Mouse (Mus musculus): Measurements from ENCODE around the gene Chrm4. TPM values are rescaled to one million over a fixed set of nuclear protein-coding genes. Genes with fewer than 3 reads are reported as not detected.

The Chrm4 gene
- total and polyA plus RNA-seq, 2 experiments from 2014 or later, result 0.75 to 4.4 TPM

DNA sequence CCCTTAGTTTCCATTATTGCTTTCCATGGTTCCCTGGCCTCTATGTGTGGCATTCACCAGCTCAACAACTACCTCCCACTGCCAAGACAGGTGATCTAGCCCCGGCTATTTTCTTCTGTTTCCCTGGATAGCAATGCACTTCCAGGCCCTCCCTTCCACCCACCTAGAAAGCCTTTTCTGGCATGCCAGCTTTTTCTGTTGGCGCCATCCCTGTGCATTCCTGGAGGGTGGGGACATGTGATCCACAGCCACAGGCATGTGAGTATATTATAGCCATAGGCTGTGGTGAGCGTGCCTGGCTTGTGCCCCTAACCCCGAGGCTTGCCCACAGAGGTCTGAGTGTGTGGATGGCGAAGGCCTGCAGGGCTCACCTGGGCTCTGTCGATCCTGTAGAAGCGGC, 9.1 kb downstream of the Chrm4 start:
- WGBS, result 89% methylated on average over 7 of the region's 7 CpGs
- peaks cover 42% of the 10 kb centered on the region for H3K36me3 ChIP-seq (ENCODE audit: insufficient read depth, low read length)
- no peak overlapping the region for H3K27ac ChIP-seq
- no peaks in the 10 kb centered on the region for H3K9me3 ChIP-seq (ENCODE audit: low read length)
- H3K9ac ChIP-seq (replicated peaks; ENCODE audit: low read length), result no peak overlapping the region
- no peak overlapping the region for H3K4me2 ChIP-seq (ENCODE audit: low read depth, low read length)
- H3K27me3 ChIP-seq (ENCODE audit: insufficient read depth, low read length), result no peaks in the 10 kb centered on the region
- TF ChIP-seq CTCF (IDR thresholded peaks at IDR 0.05; ENCODE audit: low read depth), result no peak
- no peak overlapping the region for H3K4me3 ChIP-seq (ENCODE audit: low read length)
- no peak for DNase-seq (ENCODE audit: low spot score)
- no peak for ATAC-seq
- H3K4me1 ChIP-seq (ENCODE audit: insufficient read depth, low read length), result peaks cover 4% of the 10 kb centered on the region; the same call in 1 of the 2 replicates

DNA sequence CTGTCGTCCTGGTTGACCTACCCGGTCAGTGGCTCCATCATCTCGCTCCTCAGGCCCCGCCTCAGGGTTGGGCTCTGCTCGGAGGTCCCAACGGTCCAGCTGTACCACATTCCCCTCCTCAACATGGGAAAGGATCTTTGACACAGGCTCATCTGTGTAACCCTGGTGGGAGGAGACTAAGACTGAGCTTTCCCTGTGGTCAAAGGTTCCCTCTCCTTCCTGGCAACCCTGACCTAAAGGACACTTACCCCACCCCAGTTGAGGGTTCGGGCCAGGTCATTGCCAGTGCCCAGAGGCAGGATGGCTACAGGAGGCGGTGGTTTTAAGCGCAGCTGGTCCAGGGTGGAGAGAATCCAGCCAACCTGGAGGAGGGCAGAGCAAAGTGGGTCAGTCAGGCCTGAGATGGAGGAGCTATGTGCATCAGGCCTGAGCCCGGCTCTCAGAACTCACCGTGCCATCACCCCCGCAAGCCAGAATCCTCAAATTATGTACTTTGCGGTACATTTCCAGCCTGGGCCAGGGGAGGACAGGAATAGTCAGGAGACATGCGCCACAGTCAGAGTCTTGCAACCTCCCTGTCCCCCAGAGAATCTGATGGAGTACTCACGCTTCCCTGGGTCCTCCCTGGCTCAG, 12.4 kb downstream of the Chrm4 start:
- ATAC-seq, result no peak
- no peak for TF ChIP-seq CTCF (IDR thresholded peaks at IDR 0.05; ENCODE audit: low read depth)
- Histone ChIP-seq H3K9ac (replicated peaks; ENCODE audit: low read length) (no peak overlapping the region), H3K4me2 (ENCODE audit: low read depth, low read length) (no peak overlapping the region), H3K36me3 (ENCODE audit: insufficient read depth, low read length) (peaks cover 39% of the 10 kb centered on the region), H3K9me3 (ENCODE audit: low read length) (no peaks in the 10 kb centered on the region), H3K4me1 (ENCODE audit: insufficient read depth, low read length) (no peaks in the 10 kb centered on the region), H3K27ac (no peak overlapping the region), H3K4me3 (ENCODE audit: low read length) (no peak overlapping the region), H3K27me3 (ENCODE audit: insufficient read depth, low read length) (no peaks in the 10 kb centered on the region)
- DNase-seq (ENCODE audit: low spot score), result no peak
- 83% methylated on average over 15 of the region's 15 CpGs for WGBS

DNA sequence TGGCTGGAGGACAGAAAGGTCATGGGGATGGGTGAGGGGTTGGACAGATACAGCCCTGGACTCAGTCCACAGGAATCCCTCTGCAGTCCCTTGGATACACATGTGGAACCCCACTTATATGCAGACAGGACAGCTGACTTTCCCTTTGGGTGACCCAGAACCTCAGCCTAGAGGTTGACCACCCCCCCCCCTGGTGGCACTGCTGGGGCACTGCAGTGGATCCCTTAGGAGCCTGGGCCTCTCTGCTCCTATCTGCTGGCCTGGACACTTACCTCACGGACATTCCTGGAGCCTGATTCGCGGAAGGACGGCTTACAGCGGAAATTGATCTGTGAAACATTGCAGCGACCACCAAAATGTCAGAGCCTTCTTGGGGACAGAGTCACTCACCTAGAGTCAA, 15.3 kb downstream of the Chrm4 start:
- 79% methylated on average over 6 of the region's 6 CpGs for whole genome bisulfite sequencing
- peak; percentile 47 for TF ChIP-seq CTCF (IDR thresholded peaks at IDR 0.05; ENCODE audit: low read depth)
- Histone ChIP-seq H3K27ac (no peak overlapping the region), H3K4me2 (ENCODE audit: low read depth, low read length) (no peak overlapping the region), H3K27me3 (ENCODE audit: insufficient read depth, low read length) (no peaks in the 10 kb centered on the region), H3K4me1 (ENCODE audit: insufficient read depth, low read length) (peaks cover 14% of the 10 kb centered on the region), H3K4me3 (ENCODE audit: low read length) (no peak overlapping the region), H3K9me3 (ENCODE audit: low read length) (no peaks in the 10 kb centered on the region), H3K36me3 (ENCODE audit: insufficient read depth, low read length) (peaks cover 32% of the 10 kb centered on the region), H3K9ac (replicated peaks; ENCODE audit: low read length) (no peak overlapping the region)
- ATAC-seq (no peak), DNase-seq (ENCODE audit: low spot score) (no peak)

DNA sequence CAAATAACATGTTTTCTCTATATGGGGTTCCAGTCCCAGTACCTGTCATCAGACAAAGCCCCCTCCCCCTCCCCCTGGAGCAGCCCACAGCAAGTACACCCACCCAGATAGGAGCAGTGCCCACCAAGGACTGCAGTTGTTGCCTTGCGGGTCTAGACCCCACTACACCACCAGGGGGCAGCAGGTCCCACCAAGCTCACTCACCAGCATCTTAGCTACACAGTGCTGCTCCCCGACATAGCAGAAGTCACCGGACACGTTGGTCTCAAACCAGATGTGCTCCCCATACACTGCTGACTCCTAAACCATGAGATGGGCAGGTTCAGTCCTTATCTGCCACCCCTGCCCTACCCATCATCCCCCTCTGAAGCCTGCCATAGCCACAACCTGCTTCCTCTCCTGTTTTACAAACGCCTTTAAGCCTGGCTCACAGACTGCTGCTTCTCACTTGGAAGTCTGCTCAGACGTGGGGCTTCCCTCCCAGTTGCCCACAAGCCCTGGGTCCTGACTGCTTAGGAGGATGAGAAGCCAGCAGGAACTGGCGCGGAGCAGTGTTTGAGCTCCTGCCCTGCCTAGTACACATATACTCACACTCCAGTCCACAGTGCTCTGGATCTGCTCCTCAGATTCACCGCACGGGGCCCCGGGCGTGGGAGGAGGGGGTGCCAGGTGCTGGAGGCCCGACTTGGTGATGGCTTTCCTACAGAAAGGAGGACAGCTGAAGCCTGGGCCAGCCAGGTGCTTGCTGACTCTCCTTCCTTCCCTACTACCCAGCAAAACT, 17.3 kb downstream of the Chrm4 start:
- WGBS, result 39% methylated on average over 13 of the region's 13 CpGs
- TF ChIP-seq CTCF (IDR thresholded peaks at IDR 0.05; ENCODE audit: low read depth), result peak; percentile 98
- H3K9ac ChIP-seq (replicated peaks; ENCODE audit: low read length), result no peak overlapping the region; the same call in 1 of the 2 replicates

DNA sequence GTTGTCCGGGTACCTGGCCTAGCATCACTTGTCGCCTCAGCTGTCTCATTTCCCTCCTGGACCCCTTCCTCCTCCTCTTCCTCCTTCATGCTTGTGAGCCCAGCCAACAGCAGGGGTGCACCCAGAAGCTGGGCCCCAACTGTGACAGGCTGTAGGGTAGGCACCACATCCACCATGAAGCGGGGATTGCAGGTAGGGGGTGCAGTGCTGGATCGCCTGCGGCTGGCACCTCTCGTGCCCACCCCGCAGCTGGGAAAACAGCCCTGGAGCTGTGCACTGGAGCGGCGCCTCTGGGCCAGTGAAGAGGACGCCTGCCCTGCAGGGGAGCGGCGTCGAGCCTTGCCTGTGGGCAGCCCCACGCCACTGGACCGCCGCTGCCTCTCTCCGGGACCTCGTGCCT, 18.4 kb downstream of the Chrm4 start, which contains the start of gene Gm9821:
Gene Gm9821 (plus strand): TSS at position 221 of the 400 bp plus-strand sequence.
- WGBS, result 71% methylated on average over 18 of the region's 18 CpGs
- Histone ChIP-seq H3K4me3 (ENCODE audit: low read length) (no peak within 1 kb of the TSS), H3K9me3 (ENCODE audit: low read length) (no peaks in the 10 kb centered on the region), H3K4me2 (ENCODE audit: low read depth, low read length) (no peak within 1 kb of the TSS), H3K4me1 (ENCODE audit: insufficient read depth, low read length) (peaks cover 36% of the 10 kb centered on the region), H3K36me3 (ENCODE audit: insufficient read depth, low read length) (peaks cover 3% of the 10 kb centered on the region; the same call in 1 of the 2 replicates), H3K9ac (replicated peaks; ENCODE audit: low read length) (no peak within 1 kb of the TSS; the same call in 1 of the 2 replicates), H3K27me3 (ENCODE audit: insufficient read depth, low read length) (no peaks in the 10 kb centered on the region), H3K27ac (peak within 1 kb of the TSS; percentile 68; the same call in 1 of the 2 replicates)
- no peak for ATAC-seq
- no peak for DNase-seq (ENCODE audit: low spot score)
- TF ChIP-seq CTCF (IDR thresholded peaks at IDR 0.05; ENCODE audit: low read depth), result no peak

More for the DNA sequence above, 17.3 kb downstream of the Chrm4 start:
- no peak overlapping the region for H3K4me3 ChIP-seq (ENCODE audit: low read length)
- H3K36me3 ChIP-seq (ENCODE audit: insufficient read depth, low read length), result peaks cover 15% of the 10 kb centered on the region
- H3K27ac ChIP-seq, result no peak overlapping the region
- ATAC-seq (peak; percentile 82), DNase-seq (ENCODE audit: low spot score) (peak; percentile 85)
- no peak overlapping the region for H3K4me2 ChIP-seq (ENCODE audit: low read depth, low read length)
- H3K9me3 ChIP-seq (ENCODE audit: low read length), result no peaks in the 10 kb centered on the region
- no peaks in the 10 kb centered on the region for H3K27me3 ChIP-seq (ENCODE audit: insufficient read depth, low read length)
- H3K4me1 ChIP-seq (ENCODE audit: insufficient read depth, low read length), result peaks cover 25% of the 10 kb centered on the region

DNA sequence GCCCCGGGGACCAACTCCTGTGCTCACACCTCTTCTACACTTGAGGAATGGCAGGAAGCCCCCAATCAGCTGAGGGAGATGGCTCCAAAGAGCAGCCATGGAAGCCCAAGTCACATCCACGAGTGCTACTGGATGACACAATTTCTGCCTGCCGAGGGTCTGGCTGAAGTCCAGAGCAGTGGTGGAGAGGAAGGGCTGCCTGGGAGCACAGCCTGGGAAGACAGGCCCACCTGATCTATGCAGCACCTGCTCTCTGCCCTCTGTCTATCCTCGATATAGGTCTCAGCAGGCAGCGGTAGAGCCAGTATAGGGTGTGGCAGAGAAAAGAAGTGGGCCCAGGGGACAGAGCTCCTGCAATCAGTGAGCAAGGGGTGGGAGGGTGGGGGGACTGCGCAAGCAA, 19.8 kb downstream of the Chrm4 start:
- 50% methylated on average over 6 of the region's 6 CpGs for WGBS
- Histone ChIP-seq H3K4me1 (ENCODE audit: insufficient read depth, low read length) (peaks cover 39% of the 10 kb centered on the region), H3K4me2 (ENCODE audit: low read depth, low read length) (no peak overlapping the region), H3K36me3 (ENCODE audit: insufficient read depth, low read length) (no peaks in the 10 kb centered on the region), H3K9ac (replicated peaks; ENCODE audit: low read length) (no peak overlapping the region), H3K27ac (peak overlapping the region; percentile 68; the same call in 1 of the 2 replicates), H3K9me3 (ENCODE audit: low read length) (no peaks in the 10 kb centered on the region), H3K27me3 (ENCODE audit: insufficient read depth, low read length) (no peaks in the 10 kb centered on the region), H3K4me3 (ENCODE audit: low read length) (no peak overlapping the region)
- DNase-seq (ENCODE audit: low spot score), result no peak
- ATAC-seq, result no peak
- TF ChIP-seq CTCF (IDR thresholded peaks at IDR 0.05; ENCODE audit: low read depth), result no peak
